Mouse (Mus musculus): ENCODE results near the gene Gse1.

- TF ChIP-seq TAL1 (IDR thresholded peaks at IDR 0.05; ENCODE audit: low read length) (no peak), CTCF (IDR thresholded peaks at IDR 0.05 in 2 of 3, conservative IDR thresholded peaks at IDR 0.05 in 1 of 3; ENCODE audit: control insufficient read depth in 1 of 3, insufficient read depth in 1 of 3, low read depth in 2 of 3, low read length in 3 of 3, poor library complexity in 1 of 3, severe bottlenecking in 1 of 3) (no peak), POLR2A (IDR thresholded peaks at IDR 0.05; ENCODE audit: control insufficient read depth in 1 of 2, insufficient read depth in 1 of 2, low read depth in 1 of 2, low read length in 2 of 2, poor library complexity in 1 of 2) (peak; percentile 55 to 74), ZKSCAN1 (IDR thresholded peaks at IDR 0.05; ENCODE audit: low read depth, low read length) (no peak), USF2 (IDR thresholded peaks at IDR 0.05; ENCODE audit: borderline replicate concordance in 1 of 2, insufficient read depth in 1 of 2, low read depth in 1 of 2, low read length in 2 of 2) (no peak), TBP (IDR thresholded peaks at IDR 0.05; ENCODE audit: low read depth, low read length) (peak; percentile 18; the same call in 1 of the 2 replicates)
These were observed 48.0 kb downstream of the Gse1 start for GRCm38 (mm10) chr8:120276051-120276890.

Measured in MEL (cell line).